In the genomic region with DNA sequence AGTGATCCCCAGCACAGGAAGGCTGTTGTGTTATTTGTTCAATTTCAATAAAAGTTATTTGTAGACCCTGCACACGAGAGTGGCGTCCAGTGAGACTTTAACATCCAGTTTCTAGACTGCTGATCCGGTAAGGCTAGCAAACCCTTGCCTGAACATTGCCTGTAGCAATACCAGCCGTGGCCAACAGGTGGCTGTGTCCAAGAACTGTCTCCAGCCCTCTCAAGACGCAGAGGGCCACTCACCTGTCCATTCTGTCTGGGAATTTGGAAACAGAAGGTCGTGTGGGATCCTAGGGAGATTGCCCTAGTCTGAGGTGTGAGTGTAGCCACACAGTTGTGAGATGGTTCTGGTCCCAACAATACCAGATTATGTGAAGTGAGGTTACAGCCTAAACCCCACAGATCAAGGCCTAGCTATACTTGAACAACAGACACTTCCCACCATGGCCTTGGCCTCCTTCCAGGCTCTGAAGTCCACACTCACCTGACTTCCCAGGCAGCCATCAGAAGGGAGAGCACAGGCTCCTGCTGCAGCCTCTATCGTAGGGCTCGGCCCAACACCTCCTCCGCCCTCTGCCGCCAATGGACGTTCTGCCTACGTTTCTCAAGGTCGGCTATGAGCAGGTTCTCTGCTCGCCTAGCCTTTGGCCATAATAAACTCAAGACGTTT, we compare ENCODE assay signal across 8 mouse cellular contexts. TPM values are rescaled to one million over a fixed set of nuclear protein-coding genes. Genes with fewer than 3 reads are reported as not detected.
DNase-seq lines count a peak whose midpoint lies in the region; ATAC-seq and TF ChIP-seq lines count a peak whose summit lies in the region.

No protein-coding gene starts in this region.

- no peak overlapping the region for H3K4me3 ChIP-seq in bone marrow, adult 2 months (replicated peaks; ENCODE audit: control insufficient read depth, low read depth, low read length)
- H3K4me3 ChIP-seq in embryonic fibroblast, embryonic 13.5 days (ENCODE audit: insufficient read depth, low read length), result no peak overlapping the region

- ATAC-seq in cerebellum, adult (ENCODE audit: insufficient number of reproducible peaks, low FRiP score, low TSS enrichment), result no peak
- peak; percentile 28; the same call in 1 of the 2 replicates for ATAC-seq in megakaryocyte, adult 5-6 weeks (ENCODE audit: poor library complexity, severe bottlenecking)

- intact Hi-C loops in heart, postnatal 36 days (cut with DNase I), result loop anchor here (5.0 kb wide), 1 partner anchor 66 kb away; no protein-coding TSS in a partner anchor
- intact Hi-C loops in left cerebral cortex, postnatal 14 days (cut with DNase I), result no loop called here

- no peak for TF ChIP-seq POLR2A in bone marrow, adult 2 months (IDR thresholded peaks at IDR 0.05; ENCODE audit: borderline replicate concordance, control insufficient read depth, low read depth, low read length)
- no peak for TF ChIP-seq POLR2A in embryonic fibroblast, embryonic 13.5 days (IDR thresholded peaks at IDR 0.05; ENCODE audit: low read depth, low read length)

- peak; percentile 72 for DNase-seq in cerebellum, adult 11 months
- peak; percentile 86 to 93 for DNase-seq in heart, postnatal 36 days
- peak; percentile 76 to 81 for DNase-seq in left cerebral cortex, postnatal 14 days (ENCODE audit: low spot score in 2 of 2)
- DNase-seq in spleen, postnatal 10 days (ENCODE audit: low spot score in 2 of 2), result peak; percentile 91 to 94

- no peaks in the 10 kb centered on the region; the same call in 1 of the 2 replicates for H3K4me1 ChIP-seq in bone marrow, adult 2 months (ENCODE audit: control insufficient read depth, insufficient read depth, low read length)
- peaks cover 4% of the 10 kb centered on the region; the same call in 1 of the 2 replicates for H3K4me1 ChIP-seq in embryonic fibroblast, embryonic 13.5 days (ENCODE audit: control insufficient read depth, insufficient read depth, low read length)

- H3K27ac ChIP-seq in bone marrow, adult 2 months (ENCODE audit: control insufficient read depth, insufficient read depth, low read depth, low read length, poor library complexity), result no peak overlapping the region
- no peak overlapping the region for H3K27ac ChIP-seq in embryonic fibroblast, embryonic 13.5 days (ENCODE audit: insufficient read depth, low read length)

- 58% methylated on average over 15 of the region's 15 CpGs for WGBS in bone marrow, adult 2 months

- peak; percentile 88 for TF ChIP-seq CTCF in bone marrow, adult 2 months (IDR thresholded peaks at IDR 0.05; ENCODE audit: control insufficient read depth, insufficient read depth, low read length)
- peak; percentile 83; the same call in 1 of the 2 replicates for TF ChIP-seq CTCF in embryonic fibroblast, embryonic 13.5 days (IDR thresholded peaks at IDR 0.05; ENCODE audit: borderline replicate concordance, insufficient read depth, low read length)

RNA-seq across cellular contexts. Expression of gene Hyal2, which starts 1.6 kb away (rescaled TPM):
- polyA plus RNA-seq in bone marrow, adult 2 months (2011; ENCODE audit: insufficient read depth, insufficient read length, low replicate concordance, missing spikeins), result 6.8 and 7.2 TPM in 2 replicates
- 28.0 and 34.4 TPM in 2 replicates for polyA plus RNA-seq in embryonic fibroblast, embryonic 13.5 days (2011; ENCODE audit: insufficient read length, low read depth, missing spikeins)
- 10 to 100 TPM; 36.4 to 39.0 TPM for total RNA-seq in heart, postnatal 36 days (2021)
- total RNA-seq in left cerebral cortex, postnatal 14 days (2021), result 10 to 100 TPM; 13.0 to 16.2 TPM
- 0.56 and 1.9 TPM in 2 replicates for total RNA-seq in megakaryocyte, adult 5-6 weeks (2015)
- total RNA-seq in megakaryocyte, adult 5-6 weeks (2017), result 1.0 TPM in 1 of 2 replicates, not detected in the other

RNA-seq across cellular contexts. Expression of gene Tusc2, which starts 3.1 kb away (rescaled TPM):
- polyA plus RNA-seq in bone marrow, adult 2 months (2011; ENCODE audit: insufficient read depth, insufficient read length, low replicate concordance, missing spikeins), result 15.0 and 22.1 TPM in 2 replicates
- polyA plus RNA-seq in embryonic fibroblast, embryonic 13.5 days (2011; ENCODE audit: insufficient read length, low read depth, missing spikeins), result 14.5 and 15.6 TPM in 2 replicates
- total RNA-seq in heart, postnatal 36 days (2021), result 10 to 100 TPM; 35.1 to 35.3 TPM
- 10 to 100 TPM; 77.2 to 79.0 TPM for total RNA-seq in left cerebral cortex, postnatal 14 days (2021)
- total RNA-seq in megakaryocyte, adult 5-6 weeks (2015), result 12.2 and 12.4 TPM in 2 replicates
- 8.9 and 10.8 TPM in 2 replicates for total RNA-seq in megakaryocyte, adult 5-6 weeks (2017)

RNA-seq across cellular contexts. Expression of gene Hyal1, which starts 10.6 kb away (rescaled TPM):
- polyA plus RNA-seq in bone marrow, adult 2 months (2011; ENCODE audit: insufficient read depth, insufficient read length, low replicate concordance, missing spikeins), result 2.9 and 8.5 TPM in 2 replicates
- 13.9 and 15.6 TPM in 2 replicates for polyA plus RNA-seq in embryonic fibroblast, embryonic 13.5 days (2011; ENCODE audit: insufficient read length, low read depth, missing spikeins)
- total RNA-seq in heart, postnatal 36 days (2021), result 1 to 10 TPM; 5.1 to 5.7 TPM
- total RNA-seq in left cerebral cortex, postnatal 14 days (2021), result 1 to 10 TPM; 4.9 to 6.3 TPM
- total RNA-seq in megakaryocyte, adult 5-6 weeks (2015), result 0.38 and 0.57 TPM in 2 replicates
- 0.98 and 0.99 TPM in 2 replicates for total RNA-seq in megakaryocyte, adult 5-6 weeks (2017)

RNA-seq across cellular contexts. Expression of gene Naa80, which starts 12.5 kb away (rescaled TPM):
- 14.9 and 34.9 TPM in 2 replicates for polyA plus RNA-seq in bone marrow, adult 2 months (2011; ENCODE audit: insufficient read depth, insufficient read length, low replicate concordance, missing spikeins)
- 11.3 and 15.4 TPM in 2 replicates for polyA plus RNA-seq in embryonic fibroblast, embryonic 13.5 days (2011; ENCODE audit: insufficient read length, low read depth, missing spikeins)
- total RNA-seq in heart, postnatal 36 days (2021), result 10 to 100 TPM; 16.6 to 19.1 TPM
- 1 to 10 TPM; 8.7 TPM for total RNA-seq in left cerebral cortex, postnatal 14 days (2021)
- 7.2 and 15.3 TPM in 2 replicates for total RNA-seq in megakaryocyte, adult 5-6 weeks (2015)
- total RNA-seq in megakaryocyte, adult 5-6 weeks (2017), result 6.9 and 10.1 TPM in 2 replicates

RNA-seq across cellular contexts. Expression of gene Hyal3, which starts 14.4 kb away (rescaled TPM):
- 2.8 TPM in 1 of 2 replicates, not detected in the other for polyA plus RNA-seq in bone marrow, adult 2 months (2011; ENCODE audit: insufficient read depth, insufficient read length, low replicate concordance, missing spikeins)
- polyA plus RNA-seq in embryonic fibroblast, embryonic 13.5 days (2011; ENCODE audit: insufficient read length, low read depth, missing spikeins), result 0.40 and 0.76 TPM in 2 replicates
- total RNA-seq in heart, postnatal 36 days (2021), result under 1 TPM; 0.36 to 0.46 TPM
- 1 to 10 TPM in 1 of 2 experiments, under 1 TPM in 1; 0.78 to 1.4 TPM for total RNA-seq in left cerebral cortex, postnatal 14 days (2021)
- 1.5 and 1.9 TPM in 2 replicates for total RNA-seq in megakaryocyte, adult 5-6 weeks (2015)
- 0.18 and 0.57 TPM in 2 replicates for total RNA-seq in megakaryocyte, adult 5-6 weeks (2017)

Comparison
In these comparisons a context has a peak if more than half of its experiments do, and no peak if none do; other contexts are left out.
1. RNA of gene Hyal2, which starts 1.6 kb away (total RNA-seq): 36.4 to 39.0 TPM in heart, postnatal 36 days and 13.0 to 16.2 TPM in left cerebral cortex, postnatal 14 days; 0.56 to 1.9 TPM in megakaryocyte, adult 5-6 weeks; every median in the first group is over 4 times any median in the second.
2. Peak in every context shown above with its lines, with median percentiles within 50 percentile points of each other: DNase-seq.